Mouse (Mus musculus) mesoderm, embryonic 11.5 days (tissue): ENCODE results near the gene Capn9.

Experiments
- DNase-seq: peaks from one replicate; pipeline ENCODE4 v3.0.0-alpha.2; 2012; ENCODE audit warnings: low read depth, low spot score

The Capn9 gene

DNA sequence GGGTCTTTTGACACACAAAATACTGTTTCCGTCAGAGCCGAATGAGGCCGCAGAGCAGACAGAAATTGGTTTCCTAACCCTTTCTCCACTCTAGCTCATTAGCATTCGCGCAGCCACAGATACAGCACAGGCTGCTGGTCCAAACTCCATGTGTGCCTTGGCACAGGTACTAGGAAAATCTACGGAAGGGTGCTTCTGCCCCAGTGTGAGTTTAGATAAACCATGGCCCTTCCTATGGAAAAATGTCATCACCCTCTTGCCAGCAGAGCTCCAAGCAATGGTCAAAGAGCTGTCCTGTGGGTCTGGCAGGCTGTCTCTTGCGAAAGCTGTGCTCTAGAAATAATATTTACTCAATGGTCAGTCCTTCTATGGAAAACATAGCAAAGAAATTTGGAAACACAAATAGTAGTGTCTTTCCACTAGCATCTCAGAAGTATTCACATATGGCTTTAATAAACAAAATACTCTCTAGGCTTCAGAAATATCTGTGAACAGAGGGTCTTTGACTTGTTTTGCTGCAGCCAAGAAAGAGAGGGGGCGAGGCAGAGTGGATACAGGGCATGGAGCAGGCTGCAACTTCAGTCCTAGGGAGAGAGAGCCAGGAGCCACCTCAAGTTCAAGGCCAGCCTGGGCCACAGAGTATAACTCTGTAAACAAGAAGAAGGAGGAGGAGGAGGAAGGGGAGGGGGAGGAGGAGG is 4.0 kb upstream of the Capn9 start:
- DNase-seq, result no peak

DNA sequence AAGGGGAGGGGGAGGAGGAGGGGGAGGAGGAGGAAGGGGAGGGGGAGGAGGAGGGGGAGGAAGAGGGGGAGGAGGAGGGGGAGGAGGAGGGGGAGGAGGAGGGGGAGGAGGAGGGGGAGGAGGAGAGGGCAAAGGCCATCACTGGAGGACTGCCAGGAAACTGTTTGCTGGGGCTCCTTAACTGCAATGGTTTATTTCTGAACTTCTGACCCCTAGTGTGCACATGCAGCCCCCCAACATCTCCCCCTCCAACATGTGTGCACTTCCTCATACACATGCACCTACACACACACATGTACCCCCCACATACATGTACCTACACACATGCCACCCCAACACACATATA is 3.5 kb upstream of the Capn9 start:
- no peak for DNase-seq

DNA sequence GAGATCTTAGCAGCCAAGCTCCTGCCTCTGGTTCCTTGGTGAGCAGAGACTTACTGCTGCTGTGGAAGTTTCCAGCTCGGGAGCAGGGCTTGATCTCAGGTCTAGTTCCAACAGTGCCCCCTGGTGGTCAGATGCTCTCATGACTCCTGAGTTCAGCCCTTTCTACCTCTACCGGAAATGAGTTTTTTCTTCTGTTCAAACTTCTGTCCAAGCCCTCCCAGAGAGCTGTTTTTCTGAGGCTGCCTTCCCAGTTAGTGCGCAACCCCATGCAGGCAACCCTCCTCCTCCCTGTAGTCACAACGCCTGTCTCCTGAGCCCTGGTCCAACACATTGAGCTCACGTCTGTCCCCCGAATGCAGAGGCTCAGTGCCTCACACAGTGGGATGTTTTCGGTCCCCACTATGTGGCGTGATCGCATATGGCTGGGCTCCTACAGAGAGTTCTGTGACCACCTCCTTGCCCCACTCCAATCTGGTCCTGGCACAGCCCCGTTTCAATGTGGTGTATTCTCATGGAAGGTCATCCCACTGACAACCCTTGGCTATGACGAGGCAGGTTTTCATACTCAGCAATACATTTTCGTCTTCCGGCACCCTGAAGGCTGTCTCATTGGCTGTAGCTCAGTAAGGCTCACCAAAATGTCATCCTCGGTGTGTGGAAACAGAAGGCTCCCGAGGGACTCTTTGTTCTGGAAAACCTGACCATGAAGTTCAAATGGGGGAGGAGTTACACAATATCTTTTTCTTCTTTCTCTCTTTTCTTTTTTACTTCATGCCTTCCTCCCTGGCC is 2.2 kb upstream of the Capn9 start:
- peak; percentile 91 for DNase-seq

DNA sequence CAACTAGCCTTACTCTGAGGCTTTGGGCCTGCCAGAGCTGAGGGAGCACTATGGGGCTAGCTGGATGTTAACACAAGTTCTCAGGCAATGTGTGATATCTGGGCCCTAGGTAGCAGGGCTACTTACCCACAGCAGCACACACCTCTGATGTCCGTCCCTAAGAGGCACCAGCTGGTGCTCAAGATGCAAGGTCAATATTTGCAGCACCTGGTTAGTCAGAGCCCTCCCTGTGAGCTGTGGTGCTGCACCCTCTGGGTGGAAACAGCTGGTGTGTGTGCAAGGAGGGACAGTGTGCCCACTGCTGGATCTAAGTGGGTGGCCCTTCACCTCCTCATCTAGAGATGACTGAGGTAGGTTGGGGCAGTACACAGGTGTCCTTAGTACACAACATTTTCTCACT is 840 bp downstream of the Capn9 start:
- DNase-seq, result no peak

DNA sequence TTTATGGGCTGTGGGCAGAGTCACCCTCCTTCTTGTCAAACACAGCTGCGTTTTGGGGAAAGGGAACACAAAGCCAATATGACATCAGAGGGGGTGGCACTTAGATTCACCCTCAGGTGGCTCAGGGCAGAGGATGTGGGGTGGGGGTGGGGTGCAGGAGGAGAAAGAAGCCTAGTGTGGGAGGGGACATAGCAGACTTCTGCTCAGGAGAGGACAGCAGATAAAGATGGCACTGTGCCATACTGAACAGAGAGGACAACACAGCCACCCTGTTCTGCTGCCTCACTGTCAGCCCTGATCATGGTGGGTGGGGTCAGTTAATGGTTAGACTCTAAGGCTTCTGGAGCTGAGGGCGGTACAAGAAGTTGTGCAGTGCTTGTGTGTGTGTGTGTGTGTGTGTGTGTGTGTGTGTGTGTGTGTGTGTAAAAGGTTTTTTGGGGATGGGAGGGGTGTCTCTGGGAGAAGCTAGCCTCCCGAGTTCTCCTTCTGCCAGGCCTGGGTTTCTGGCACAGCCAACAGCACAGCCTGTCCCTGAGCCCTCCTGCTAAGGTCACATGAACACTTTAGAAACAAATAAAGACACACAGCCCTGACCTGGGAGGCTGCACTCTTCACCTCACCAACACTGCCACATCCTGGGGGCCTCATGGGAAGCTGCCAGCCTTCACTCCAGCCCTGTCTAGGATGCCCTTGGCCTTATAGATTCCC is 10.0 kb downstream of the Capn9 start:
- no peak for DNase-seq

DNA sequence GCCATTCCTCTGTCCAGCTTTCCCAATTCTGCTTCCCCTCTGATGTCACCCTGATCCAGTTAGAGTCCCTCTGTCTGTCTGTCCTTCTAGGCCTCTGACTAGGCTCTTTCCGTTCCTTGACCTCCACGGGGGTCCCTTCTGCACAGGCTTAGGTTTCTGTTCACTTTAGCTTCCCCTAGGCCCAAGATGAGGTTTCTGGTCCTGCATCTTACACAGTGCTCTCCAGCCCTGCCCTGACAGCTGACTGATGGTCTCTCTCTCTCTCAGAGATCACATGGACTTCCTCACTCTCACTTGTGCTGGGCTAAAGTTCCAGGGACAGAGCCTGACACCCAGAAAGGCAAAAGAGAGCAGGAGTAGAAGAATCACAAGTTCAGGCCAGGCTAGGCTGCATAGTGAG is 10.6 kb downstream of the Capn9 start:
- no peak for DNase-seq

DNA sequence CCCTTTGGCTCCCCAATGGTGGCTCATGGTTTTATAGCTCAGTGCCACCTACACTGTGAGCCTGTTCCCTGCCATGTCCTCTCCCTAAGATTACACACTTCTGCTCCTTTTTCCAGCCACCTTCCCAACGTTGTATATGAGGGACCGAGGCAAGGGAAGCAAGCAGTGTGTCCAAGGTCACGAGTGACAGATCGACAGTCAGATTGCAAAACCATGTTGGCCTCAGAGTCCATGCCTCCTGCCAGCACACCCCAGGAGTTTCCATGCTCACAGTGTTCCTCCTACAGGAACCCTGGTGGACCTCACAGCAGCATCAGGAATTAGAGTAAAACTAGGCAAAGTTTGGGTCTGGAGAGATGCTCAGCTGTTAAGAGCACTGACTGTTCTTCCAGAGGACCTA is 13.5 kb downstream of the Capn9 start:
- DNase-seq, result no peak

DNA sequence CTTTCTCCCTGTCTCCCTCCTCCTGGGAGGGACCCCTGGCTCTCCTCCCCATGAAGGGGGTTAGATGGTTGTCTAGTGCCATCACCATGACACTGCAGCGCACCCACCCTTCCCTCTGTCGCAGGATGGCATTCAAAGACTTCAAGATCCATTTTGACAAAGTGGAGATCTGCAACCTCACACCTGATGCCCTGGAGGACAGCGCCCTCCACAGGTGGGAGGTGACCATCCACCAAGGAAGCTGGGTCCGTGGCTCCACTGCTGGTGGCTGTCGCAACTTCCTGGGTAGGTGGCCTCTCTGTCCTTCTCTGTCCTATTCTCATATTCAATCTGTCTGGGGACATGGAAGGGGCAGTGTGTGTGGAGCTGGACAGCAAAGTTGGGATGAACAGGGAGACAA is 28.2 kb downstream of the Capn9 start:
- DNase-seq, result no peak

DNA sequence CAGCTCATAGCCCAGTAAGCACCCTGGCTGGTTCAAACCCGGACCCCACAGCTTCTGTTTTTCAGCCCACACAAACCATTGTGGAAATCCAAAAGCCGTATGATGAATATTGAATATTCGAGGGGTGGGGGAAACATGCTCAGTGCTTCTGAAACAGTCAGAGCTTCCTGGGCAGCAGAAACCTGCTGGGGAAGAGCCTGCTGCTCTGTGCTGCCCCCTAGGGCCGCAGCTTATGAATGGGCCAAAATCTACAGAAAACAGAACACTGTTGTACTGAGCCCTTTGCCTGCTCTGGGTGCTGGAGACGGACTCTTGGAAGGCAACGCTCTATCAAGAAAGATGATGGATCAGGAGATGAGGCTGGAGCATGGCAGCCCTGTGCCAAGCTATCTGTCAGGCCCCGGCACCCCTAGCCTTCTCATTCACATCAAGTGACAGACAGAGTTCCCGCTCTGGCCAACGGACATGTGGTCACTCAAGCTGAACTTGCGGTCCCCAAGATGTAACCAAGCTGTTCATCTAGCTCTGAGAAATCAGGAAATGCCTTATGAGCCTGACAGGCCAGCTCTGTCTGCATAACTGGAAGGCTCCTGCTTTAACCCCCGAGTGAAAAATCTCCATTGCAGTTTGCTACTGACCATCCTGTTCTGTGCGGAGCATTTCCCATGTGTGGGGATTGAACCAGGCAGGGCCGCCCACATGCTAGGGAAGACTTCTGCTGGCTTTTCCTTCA is 32.5 kb downstream of the Capn9 start:
- DNase-seq, result peak; percentile 53

DNA sequence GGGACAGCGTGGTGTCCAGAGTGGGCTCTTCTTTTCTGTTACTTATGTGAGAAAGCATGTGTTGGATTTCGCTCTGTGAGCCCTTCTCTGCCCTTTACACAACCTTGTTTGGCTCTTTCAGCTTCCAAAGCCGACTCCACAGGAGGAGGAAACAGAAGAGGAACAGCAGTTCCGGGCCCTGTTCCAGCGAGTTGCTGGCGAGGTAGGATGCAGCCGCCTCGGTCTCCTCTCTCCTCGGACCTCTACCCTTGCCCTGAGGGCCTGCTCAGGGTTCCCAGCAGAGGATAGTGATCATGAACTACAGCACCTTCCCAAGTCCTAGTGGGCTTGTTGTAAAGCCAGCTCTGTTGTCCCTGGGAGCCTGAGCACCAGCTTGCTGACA is 33.1 kb downstream of the Capn9 start:
- no peak for DNase-seq

DNA sequence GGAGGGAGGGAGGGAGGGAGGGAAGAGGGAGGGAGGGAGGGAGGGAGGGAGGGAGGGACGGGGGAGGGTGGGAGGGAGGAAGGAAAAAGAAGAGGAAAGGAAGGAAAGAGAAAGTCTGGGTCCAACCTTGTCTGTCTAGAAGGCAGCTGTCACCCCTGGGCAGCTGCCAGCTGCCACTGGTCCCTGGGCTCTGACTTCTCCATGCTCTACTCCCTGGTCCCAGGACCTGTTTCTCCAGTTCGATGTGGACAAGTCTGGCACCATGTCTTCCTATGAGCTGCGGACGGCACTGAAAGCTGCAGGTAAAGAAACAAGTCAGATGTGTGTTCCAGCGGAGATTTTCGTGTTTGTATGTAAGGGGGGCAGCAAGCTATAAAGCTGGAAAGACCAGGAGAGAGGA is 38.4 kb downstream of the Capn9 start:
- no peak for DNase-seq

DNA sequence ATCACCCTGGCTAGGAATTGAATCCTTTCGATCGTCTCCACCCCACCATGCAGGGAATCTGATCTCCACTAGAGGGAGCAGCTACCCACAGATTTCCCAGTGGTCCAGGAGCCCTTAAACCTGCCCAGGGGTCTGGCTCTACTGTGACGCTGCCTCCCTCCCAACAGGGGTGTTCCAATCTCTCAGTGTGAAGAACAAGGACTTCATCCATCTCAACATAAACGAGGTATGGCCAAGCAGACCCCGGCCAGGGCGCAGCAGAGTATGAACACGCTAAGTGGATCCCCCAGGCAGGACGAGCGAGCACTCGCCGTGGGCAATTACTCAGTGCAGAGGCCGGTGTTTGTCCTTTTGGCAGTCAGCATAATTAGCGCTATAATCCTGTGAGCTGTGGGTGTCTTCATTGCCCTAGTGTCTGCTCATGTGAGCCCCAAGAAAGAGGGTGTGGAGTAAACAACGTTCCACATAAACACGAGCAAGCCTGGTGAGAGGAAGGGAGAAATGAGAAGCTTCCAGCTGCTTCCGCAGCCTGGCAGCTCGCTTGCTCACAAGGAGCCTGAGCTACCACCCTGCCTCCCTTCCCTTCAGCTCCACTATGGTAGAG is 41.5 kb downstream of the Capn9 start:
- DNase-seq, result peak; percentile 77

DNA sequence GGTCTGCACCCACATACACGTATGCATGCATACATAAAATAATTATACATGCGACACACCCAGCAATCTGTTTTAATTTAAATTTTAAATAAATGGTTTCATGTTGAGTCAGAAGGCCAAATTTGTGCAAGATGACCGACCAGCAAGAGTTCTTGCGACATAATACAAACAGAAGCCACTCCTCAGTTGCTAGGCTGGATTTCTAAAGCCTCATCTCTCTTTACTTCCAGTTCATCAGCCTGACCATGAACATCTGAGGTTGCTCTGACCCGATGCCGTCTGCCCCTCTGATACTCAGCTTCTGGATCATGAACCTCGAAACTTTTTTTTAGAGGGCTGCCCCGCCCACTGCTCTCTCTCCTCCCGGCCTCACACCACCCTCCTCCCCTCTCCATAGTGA is 42.3 kb downstream of the Capn9 start:
- no peak for DNase-seq

DNA sequence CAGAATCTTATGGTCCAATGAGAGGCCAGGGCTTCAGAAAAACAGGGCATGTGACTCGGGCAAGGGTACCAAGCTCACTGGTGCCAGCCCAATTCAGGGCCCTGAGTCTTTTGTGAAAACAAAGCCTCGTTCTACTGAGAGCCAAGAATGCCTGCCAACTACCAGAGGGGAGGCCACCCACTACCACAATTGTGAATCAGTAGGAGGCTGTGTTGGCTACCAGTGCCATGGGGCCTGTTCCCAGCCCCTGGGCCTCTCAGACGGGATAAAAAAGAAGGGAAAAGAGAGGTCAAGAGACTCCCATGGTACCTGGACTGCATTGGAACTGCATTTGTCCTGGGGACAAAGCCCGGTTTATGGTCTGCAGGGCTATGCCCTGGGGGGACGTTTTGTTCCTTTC is 45.3 kb downstream of the Capn9 start:
- no peak for DNase-seq

DNA sequence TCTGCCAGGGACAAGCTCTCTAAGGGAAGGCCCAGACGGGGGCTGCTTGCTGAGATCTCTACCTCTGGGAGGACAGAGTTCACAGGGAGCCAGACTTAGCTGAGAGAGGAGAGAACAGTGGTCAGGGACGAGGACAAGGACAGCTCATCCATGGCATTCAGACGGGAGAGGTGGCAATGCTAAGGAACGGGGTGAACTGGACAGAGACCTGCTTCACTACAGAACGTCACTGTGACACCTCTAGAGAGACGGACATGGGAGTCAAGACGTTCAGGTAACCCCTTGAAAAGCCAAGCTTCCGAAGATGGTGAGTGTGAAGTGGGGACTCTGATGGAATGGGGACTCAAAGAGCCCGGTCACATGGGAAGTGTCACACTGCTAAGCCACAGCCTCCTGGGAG is 50.3 kb downstream of the Capn9 start:
- no peak for DNase-seq

DNA sequence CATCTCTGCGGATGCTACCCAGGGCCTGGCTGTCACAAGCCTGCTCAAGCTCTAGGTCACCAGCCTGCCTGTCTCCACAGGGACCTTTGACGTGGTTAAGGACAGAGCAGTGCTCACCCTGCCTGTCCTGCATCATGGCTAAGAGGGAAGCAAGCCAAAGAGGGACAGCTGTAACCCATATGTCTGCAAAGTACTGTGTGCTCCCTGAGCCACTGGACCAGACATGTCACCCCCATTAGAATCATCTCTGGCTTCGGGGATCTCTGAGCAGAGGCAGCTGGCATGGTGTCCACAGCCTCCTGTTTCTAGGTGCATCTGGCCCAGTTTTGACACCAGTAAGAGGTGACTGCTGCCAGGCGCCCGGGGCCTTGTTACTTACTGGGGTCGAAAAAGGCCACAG is 54.6 kb downstream of the Capn9 start:
- no peak for DNase-seq

DNA sequence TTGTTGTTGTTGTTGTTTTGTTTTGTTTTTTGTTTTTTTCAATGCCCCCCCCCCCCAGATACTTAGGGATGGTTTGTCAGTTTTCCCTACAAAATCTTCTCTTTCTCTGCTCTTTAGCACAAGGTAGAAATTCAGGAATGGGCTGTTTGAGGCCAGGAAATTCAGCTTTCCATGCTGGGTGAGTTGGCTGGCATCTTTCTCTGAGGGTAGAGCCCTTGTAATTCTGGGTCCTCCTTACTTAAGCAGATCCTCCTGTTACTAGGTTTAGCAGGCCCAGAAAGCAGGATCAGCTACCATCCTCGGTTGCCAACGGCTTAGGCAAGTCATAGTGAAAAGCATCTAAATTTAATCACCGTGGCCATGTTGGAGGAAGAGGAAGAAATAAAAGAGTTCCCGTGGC is 55.0 kb downstream of the Capn9 start:
- DNase-seq, result no peak

DNA sequence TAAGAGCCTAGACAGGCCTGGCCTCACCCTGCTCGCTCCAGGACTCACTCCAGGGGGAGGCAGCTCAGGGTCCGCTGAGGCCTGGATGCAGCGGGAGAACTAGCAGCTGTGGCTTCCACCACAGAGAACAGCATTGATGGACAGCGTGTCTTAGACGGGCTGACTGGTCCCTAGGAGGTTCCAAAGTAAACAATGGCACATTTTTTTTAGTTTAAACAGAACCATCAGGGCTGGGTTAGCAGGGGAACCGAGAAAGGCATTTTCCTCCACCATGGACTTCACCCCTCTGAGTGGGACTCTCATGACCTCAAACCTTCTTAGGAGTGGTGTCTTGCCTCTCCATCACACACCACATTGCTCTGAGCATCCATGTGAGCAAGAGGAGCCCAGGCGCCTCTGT is 56.1 kb downstream of the Capn9 start:
- DNase-seq, result no peak

DNA sequence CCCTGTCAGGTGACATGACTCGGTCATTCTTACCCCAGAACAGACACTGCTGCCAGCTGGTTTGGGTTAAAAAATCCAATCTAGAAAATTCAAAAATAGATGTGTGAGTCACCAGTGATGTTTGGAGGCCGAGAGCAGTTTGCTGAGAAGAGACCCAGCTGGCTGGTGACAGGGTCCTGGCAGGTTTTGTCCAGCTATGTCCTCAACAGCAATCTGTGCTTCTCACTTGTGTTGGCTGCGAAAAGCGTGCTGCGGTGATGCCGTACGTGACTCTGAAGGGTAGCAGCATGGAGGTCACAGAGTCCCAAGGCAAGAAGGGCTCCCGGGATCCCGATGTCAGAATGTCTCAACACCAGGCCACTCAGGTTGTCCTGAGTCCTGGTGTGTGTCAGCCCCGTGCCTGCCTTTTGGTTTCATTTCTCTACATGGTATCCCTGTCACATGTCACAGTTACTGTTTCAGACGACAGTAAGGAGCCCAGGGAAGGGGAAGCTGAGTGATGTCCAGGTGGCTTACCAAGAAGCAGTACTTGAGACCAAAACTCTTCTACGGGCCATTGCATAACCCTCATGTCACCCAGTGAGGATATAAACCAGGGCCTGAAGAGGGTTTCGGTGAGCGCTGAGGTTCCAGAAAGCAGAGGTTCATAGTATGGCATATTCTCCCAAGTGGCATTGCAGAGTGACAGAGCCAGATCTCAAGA is 57.2 kb downstream of the Capn9 start:
- no peak for DNase-seq

DNA sequence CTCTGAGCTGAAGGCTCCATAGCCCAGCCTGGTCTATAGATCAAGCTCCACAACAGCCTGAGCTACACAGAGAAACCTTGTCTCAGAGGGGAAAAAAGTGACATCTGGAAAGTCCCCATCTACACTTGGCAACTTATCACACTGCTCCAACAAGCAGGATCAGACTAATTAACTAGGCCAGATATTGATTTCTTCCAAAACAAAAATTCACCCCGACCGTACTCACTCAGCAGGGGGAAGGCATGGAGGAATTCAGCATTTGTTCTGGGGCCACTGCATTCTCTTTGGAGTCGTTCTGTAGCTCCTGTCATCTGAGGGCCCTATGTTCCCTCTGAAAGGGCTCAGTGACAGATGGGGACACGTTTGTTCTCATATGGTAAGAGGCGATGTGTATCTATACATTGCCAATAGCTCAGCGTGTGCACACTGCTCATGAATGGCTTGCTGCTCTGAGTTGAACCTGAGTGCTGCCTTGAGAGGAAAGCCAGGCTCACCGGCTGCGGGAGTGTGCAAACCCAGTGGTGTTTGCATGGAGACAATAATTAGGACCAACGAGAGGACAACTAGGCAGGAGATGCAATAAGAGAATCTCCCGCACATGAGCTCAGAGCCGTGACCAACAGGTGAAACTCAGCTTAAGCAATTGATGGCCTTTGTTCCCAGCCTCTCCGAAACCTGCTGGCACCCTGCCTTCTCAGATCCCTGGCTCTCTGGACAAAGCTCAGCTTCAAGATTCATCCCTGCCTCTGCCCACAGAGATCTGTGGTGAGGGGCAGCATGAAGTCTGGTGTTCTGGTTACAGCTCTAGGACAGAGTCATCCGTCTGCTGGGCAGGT is 58.7 kb downstream of the Capn9 start:
- no peak for DNase-seq

DNA sequence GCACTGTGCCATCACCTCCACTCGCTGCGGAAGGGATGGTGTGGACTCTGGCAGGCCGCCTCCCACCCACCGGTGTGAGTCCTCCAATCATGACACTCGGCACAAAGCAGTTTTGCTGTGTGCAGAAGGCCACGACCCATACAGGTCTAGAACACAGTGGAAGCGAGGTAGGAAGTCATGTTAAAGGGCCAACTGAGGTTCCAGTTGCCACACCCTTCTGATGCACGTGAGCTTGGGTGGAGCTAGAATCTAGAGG is 59.3 kb downstream of the Capn9 start:
- DNase-seq, result no peak
